Mouse (Mus musculus) embryonic facial prominence, embryonic 15.5 days (tissue): ENCODE measurements at regions not wholly inside any gene's neighbourhood (a gene's known extent, or its start where the extent isn't known, plus 50 kb on each side); places are given as distances from the start of the nearest gene placed in this dataset.
A peak's percentile ranks its signal among the peaks of the same experiment; 100 is the strongest.
"Not testable (repeated sequence)": the region's sequence is repeated elsewhere in the genome, so short reads cannot be mapped to it uniquely, and the experiment has no call there.

ENCODE experiments used
- ATAC-seq: fragments of 200-750 bp; cut with Nextera tagmentation; 2 replicates; pipeline ENCODE4 v1.8.0; 2017; ENCODE audit warnings: low read depth, moderate TSS enrichment; ENCODE audit not compliant: insufficient number of reproducible peaks, low FRiP score, low TSS enrichment
- H3K27ac ChIP-seq: fragments of 300-500 bp; sonication (generic); replicated peaks from 2 replicates; pipeline ENCODE4 v1.5.1; 2015; ENCODE audit warnings: mild to moderate bottlenecking, inconsistent platforms
- H3K27me3 ChIP-seq: fragments of 300-500 bp; sonication (generic); 2 replicates; pipeline ENCODE4 v1.6.1; 2015; ENCODE audit warnings: inconsistent platforms
- H3K36me3 ChIP-seq: fragments of 300-500 bp; sonication (generic); 2 replicates; pipeline ENCODE4 v1.6.1; 2015; ENCODE audit warnings: mild to moderate bottlenecking, inconsistent platforms
- H3K4me1 ChIP-seq: fragments of 300-500 bp; sonication (generic); 2 replicates; pipeline ENCODE4 v1.6.1; 2015; ENCODE audit warnings: inconsistent platforms
- H3K4me2 ChIP-seq: fragments of 300-500 bp; sonication (generic); replicated peaks from 2 replicates; pipeline ENCODE4 v1.6.1; 2015; ENCODE audit warnings: mild to moderate bottlenecking, inconsistent platforms
- H3K4me3 ChIP-seq: fragments of 300-500 bp; sonication (generic); replicated peaks from 2 replicates; pipeline ENCODE4 v1.5.1; 2015; ENCODE audit warnings: mild to moderate bottlenecking, inconsistent platforms
- H3K9ac ChIP-seq: fragments of 300-500 bp; sonication (generic); 2 replicates; pipeline ENCODE4 v1.6.1; 2015; ENCODE audit warnings: inconsistent platforms
- H3K9me3 ChIP-seq: fragments of 300-500 bp; sonication (generic); replicated peaks from 2 replicates; pipeline ENCODE4 v1.6.1; 2016; ENCODE audit warnings: inconsistent platforms
- WGBS: fragments of 180-500 bp; shearing (Covaris S2); methylation state at CpG from one replicate; pipeline ENCODE4 v1.1.7; 2015; 5-methylcytosine and 5-hydroxymethylcytosine counted together

GRCm38 (mm10) chr8:109311484-109312210, 182.2 kb upstream of the Pmfbp1 start:
- H3K4me3 ChIP-seq, result no peak overlapping the region
- no peak overlapping the region for H3K4me2 ChIP-seq
- no peak overlapping the region for H3K9ac ChIP-seq
- H3K9me3 ChIP-seq, result no peaks in the 10 kb centered on the region
- H3K36me3 ChIP-seq, result no peaks in the 10 kb centered on the region
- peaks cover 2% of the 10 kb centered on the region; the same call in 1 of the 2 replicates for H3K27me3 ChIP-seq
- no peak for ATAC-seq
- H3K27ac ChIP-seq, result no peak overlapping the region
- H3K4me1 ChIP-seq, result no peaks in the 10 kb centered on the region
- 49% methylated on average over 17 of the region's 17 CpGs for WGBS

GRCm38 (mm10) chr8:109312731-109313130, 181.1 kb upstream of the Pmfbp1 start:
- Histone ChIP-seq H3K4me3 (no peak overlapping the region), H3K4me2 (no peak overlapping the region), H3K36me3 (no peaks in the 10 kb centered on the region), H3K9ac (no peak overlapping the region), H3K9me3 (no peaks in the 10 kb centered on the region), H3K27ac (no peak overlapping the region), H3K27me3 (peaks cover 2% of the 10 kb centered on the region; the same call in 1 of the 2 replicates), H3K4me1 (no peaks in the 10 kb centered on the region)
- no peak for ATAC-seq
- 24% methylated on average over 8 of the region's 8 CpGs for WGBS

DNA sequence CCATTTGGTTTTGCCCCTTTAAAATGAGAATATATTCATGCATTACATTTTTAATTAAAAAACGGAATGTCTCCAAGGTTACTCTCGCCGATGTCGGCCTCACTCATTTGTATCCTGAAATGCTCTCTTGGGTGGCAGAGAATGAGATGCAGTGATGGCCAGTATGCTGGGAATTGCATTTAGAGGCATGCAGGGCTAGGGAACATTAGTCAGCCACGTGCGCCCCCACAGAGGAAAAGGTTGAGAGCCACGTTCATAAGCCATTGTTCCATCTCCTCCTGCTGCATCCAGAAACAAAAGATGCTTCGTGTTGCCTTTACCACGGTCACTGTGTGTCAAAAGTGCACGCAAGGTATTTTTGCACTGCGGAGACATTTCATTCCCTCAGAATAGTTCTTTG, 172.9 kb upstream of the Pmfbp1 start:
- Histone ChIP-seq H3K9ac (no peak overlapping the region), H3K4me2 (no peak overlapping the region), H3K4me1 (no peaks in the 10 kb centered on the region), H3K27me3 (no peaks in the 10 kb centered on the region), H3K36me3 (no peaks in the 10 kb centered on the region), H3K9me3 (no peaks in the 10 kb centered on the region), H3K27ac (no peak overlapping the region), H3K4me3 (no peak overlapping the region)
- WGBS, result 82% methylated on average over 11 of the region's 11 CpGs
- no peak for ATAC-seq

DNA sequence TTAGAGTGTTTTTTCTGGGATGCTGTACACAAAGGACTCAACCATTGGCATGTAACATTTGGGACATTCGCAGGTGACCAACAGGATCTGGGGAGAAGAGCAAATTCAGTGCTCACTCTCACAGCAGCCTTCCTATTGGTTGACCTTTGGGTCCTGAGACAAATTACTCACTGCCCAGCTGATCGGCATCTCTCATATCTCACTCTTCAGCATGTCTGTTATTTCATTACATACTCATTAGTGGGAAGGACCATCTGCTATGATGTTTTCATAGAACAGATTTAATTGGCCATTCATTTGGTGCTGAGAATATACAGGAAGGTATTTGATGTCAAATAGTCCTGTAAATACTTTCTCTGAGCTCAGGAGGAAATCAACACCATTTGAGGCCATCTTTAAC, 170.5 kb upstream of the Pmfbp1 start:
- Histone ChIP-seq H3K9me3 (no peaks in the 10 kb centered on the region), H3K4me3 (no peak overlapping the region), H3K27me3 (no peaks in the 10 kb centered on the region), H3K4me1 (no peaks in the 10 kb centered on the region), H3K4me2 (no peak overlapping the region), H3K27ac (no peak overlapping the region), H3K9ac (no peak overlapping the region), H3K36me3 (no peaks in the 10 kb centered on the region)
- ATAC-seq, result no peak
- 81% methylated on average over 2 of the region's 2 CpGs for WGBS

GRCm38 (mm10) chr8:109324241-109324640, 169.6 kb upstream of the Pmfbp1 start:
- Histone ChIP-seq H3K9me3 (no peaks in the 10 kb centered on the region), H3K36me3 (no peaks in the 10 kb centered on the region), H3K9ac (no peak overlapping the region), H3K4me2 (no peak overlapping the region), H3K27ac (no peak overlapping the region), H3K27me3 (no peaks in the 10 kb centered on the region), H3K4me3 (no peak overlapping the region), H3K4me1 (no peaks in the 10 kb centered on the region)
- WGBS, result 89% methylated on average over 9 of the region's 9 CpGs
- no peak for ATAC-seq

DNA sequence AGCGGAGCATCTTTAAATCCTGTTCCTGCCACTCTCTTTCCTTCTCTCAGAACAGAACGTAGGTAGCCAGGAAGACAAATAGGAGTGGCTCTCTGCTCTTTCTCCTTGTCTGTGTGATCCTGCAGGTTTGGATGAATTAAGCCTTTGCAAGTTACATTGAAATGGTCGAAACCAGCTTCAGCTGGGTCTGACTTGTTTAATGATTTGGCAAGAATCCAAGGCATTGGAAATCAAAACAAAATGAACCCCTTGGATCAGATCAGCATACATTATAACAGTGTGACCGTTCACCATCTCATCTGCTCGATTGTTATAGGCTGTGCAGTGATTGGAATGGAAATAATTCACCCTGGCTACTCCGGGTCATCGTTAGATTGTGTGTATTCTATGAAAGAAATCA, 157.6 kb upstream of the Pmfbp1 start:
- H3K27ac ChIP-seq, result no peak overlapping the region
- no peak overlapping the region for H3K9ac ChIP-seq
- 65% methylated on average over 7 of the region's 7 CpGs for WGBS
- H3K4me2 ChIP-seq, result no peak overlapping the region
- H3K9me3 ChIP-seq, result no peaks in the 10 kb centered on the region
- no peaks in the 10 kb centered on the region for H3K27me3 ChIP-seq
- ATAC-seq, result no peak
- no peak overlapping the region for H3K4me3 ChIP-seq
- no peaks in the 10 kb centered on the region for H3K4me1 ChIP-seq
- no peaks in the 10 kb centered on the region for H3K36me3 ChIP-seq

- no peaks in the 10 kb centered on the region for H3K27me3 ChIP-seq
- H3K4me2 ChIP-seq, result no peak overlapping the region
- H3K9ac ChIP-seq, result no peak overlapping the region
- WGBS, result 88% methylated on average over 14 of the region's 14 CpGs
- H3K4me3 ChIP-seq, result no peak overlapping the region
- no peaks in the 10 kb centered on the region for H3K9me3 ChIP-seq
- no peaks in the 10 kb centered on the region for H3K36me3 ChIP-seq
- no peak overlapping the region for H3K27ac ChIP-seq
- no peaks in the 10 kb centered on the region for H3K4me1 ChIP-seq
- no peak for ATAC-seq
These were observed 155.5 kb upstream of the Pmfbp1 start for GRCm38 (mm10) chr8:109338220-109338835.

- H3K36me3 ChIP-seq, result not testable (repeated sequence)
- WGBS, result 92% methylated on average over 21 of the region's 21 CpGs
These were observed 153.2 kb upstream of the Pmfbp1 start for GRCm38 (mm10) chr8:109340647-109341046.

GRCm38 (mm10) chr8:109355168-109355567, 138.7 kb upstream of the Pmfbp1 start:
- Histone ChIP-seq H3K4me3 (no peak overlapping the region), H3K36me3 (no peaks in the 10 kb centered on the region), H3K27ac (no peak overlapping the region), H3K9me3 (no peaks in the 10 kb centered on the region), H3K27me3 (no peaks in the 10 kb centered on the region), H3K4me2 (no peak overlapping the region), H3K4me1 (peaks cover 7% of the 10 kb centered on the region), H3K9ac (no peak overlapping the region)
- WGBS, result 76% methylated on average over 9 of the region's 9 CpGs
- no peak for ATAC-seq

More at GRCm38 (mm10) chr8:109340647-109341046, 153.2 kb upstream of the Pmfbp1 start:
- not testable (repeated sequence) for H3K9ac ChIP-seq, H3K9me3 ChIP-seq, H3K4me1 ChIP-seq, H3K27ac ChIP-seq, H3K4me2 ChIP-seq, H3K27me3 ChIP-seq, H3K4me3 ChIP-seq, ATAC-seq

GRCm38 (mm10) chr8:109359396-109360051, 134.3 kb upstream of the Pmfbp1 start:
- Histone ChIP-seq H3K4me1 (peaks cover 10% of the 10 kb centered on the region; the same call in 1 of the 2 replicates), H3K4me3 (peak overlapping the region; percentile 21), H3K9ac (no peak overlapping the region), H3K36me3 (no peaks in the 10 kb centered on the region), H3K27me3 (no peaks in the 10 kb centered on the region), H3K27ac (no peak overlapping the region), H3K4me2 (peak overlapping the region; percentile 47), H3K9me3 (no peaks in the 10 kb centered on the region)
- ATAC-seq, result no peak
- 35% methylated on average over 16 of the region's 16 CpGs for WGBS

DNA sequence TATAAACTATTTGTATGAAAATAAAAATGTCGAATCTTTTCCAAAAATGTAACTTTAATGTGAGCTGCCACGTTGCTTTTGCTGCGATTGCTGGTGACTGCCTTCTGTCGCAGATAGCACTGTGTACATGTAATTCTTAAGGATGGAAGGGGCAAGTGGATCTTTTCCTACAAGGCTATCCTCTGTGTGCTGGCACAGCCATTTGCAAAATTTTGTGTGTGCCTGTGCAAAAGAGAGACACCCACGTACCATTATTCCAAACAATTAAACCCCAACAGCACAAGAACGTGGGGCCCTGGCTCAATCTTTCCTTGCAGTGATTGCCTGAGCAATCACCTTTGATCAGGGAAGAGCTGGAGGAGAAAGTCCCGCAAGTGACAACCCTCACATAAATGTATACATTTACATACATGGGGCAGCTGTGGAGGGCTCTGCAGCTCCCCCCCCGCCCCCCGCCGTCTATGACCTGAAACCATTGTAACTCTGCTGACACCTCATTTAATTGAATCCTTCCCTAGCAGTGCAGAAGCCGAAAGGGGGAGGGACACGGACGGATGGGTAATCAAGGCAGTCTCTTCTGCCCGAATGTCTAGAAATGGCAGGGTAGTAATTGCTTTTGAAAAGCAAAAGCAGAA, 133.6 kb upstream of the Pmfbp1 start:
- no peak overlapping the region for H3K9ac ChIP-seq
- peaks cover 10% of the 10 kb centered on the region; the same call in 1 of the 2 replicates for H3K4me1 ChIP-seq
- ATAC-seq, result no peak
- peak overlapping the region; percentile 31; the same call in 1 of the 2 replicates for H3K4me3 ChIP-seq
- no peaks in the 10 kb centered on the region for H3K9me3 ChIP-seq
- H3K27me3 ChIP-seq, result no peaks in the 10 kb centered on the region
- H3K27ac ChIP-seq, result no peak overlapping the region
- WGBS, result 16% methylated on average over 14 of the region's 14 CpGs
- no peaks in the 10 kb centered on the region for H3K36me3 ChIP-seq
- peak overlapping the region; percentile 47 for H3K4me2 ChIP-seq
